Mouse (Mus musculus): ENCODE results near the gene Gm28048.
A peak's percentile ranks its signal among the peaks of the same experiment; 100 is the strongest.

Gm28048 gene

GRCm38 (mm10) chr11:22952668-22953067 is 29.2 kb downstream of the Gm28048 start:
- DNase-seq (ENCODE audit: low spot score in 2 of 2): no peak

GRCm38 (mm10) chr11:22950131-22950530 is 31.8 kb downstream of the Gm28048 start:
- no peak for DNase-seq (ENCODE audit: low spot score in 2 of 2)

- no peak for DNase-seq (ENCODE audit: low spot score in 2 of 2)
Measured at GRCm38 (mm10) chr11:22949101-22949500, 32.8 kb downstream of the Gm28048 start.

GRCm38 (mm10) chr11:22938983-22939382 is 42.9 kb downstream of the Gm28048 start:
- no peak for DNase-seq (ENCODE audit: low spot score in 2 of 2)

GRCm38 (mm10) chr11:22937716-22938316 is 44.1 kb downstream of the Gm28048 start:
- no peak for DNase-seq (ENCODE audit: low spot score in 2 of 2)

- peak; percentile 24 to 69 for DNase-seq (ENCODE audit: low spot score in 2 of 2)
Measured at GRCm38 (mm10) chr11:22936446-22937125, 45.3 kb downstream of the Gm28048 start.

GRCm38 (mm10) chr11:22932167-22932566 is 49.7 kb downstream of the Gm28048 start:
- DNase-seq (ENCODE audit: low spot score in 2 of 2): no peak

- no peak for DNase-seq (ENCODE audit: low spot score in 2 of 2)
Measured at GRCm38 (mm10) chr11:22931320-22931905, 50.5 kb downstream of the Gm28048 start.

- no peak for DNase-seq (ENCODE audit: low spot score in 2 of 2)
Measured at GRCm38 (mm10) chr11:22930129-22930528, 51.8 kb downstream of the Gm28048 start.

- DNase-seq (ENCODE audit: low spot score in 2 of 2): no peak
Measured at GRCm38 (mm10) chr11:22928586-22929169, 53.2 kb downstream of the Gm28048 start.

GRCm38 (mm10) chr11:22923606-22924005 is 58.3 kb downstream of the Gm28048 start:
- no peak for DNase-seq (ENCODE audit: low spot score in 2 of 2)

- DNase-seq (ENCODE audit: low spot score in 2 of 2): no peak
Measured at GRCm38 (mm10) chr11:22922546-22922945, 59.3 kb downstream of the Gm28048 start.

GRCm38 (mm10) chr11:22919336-22919735 is 62.6 kb downstream of the Gm28048 start:
- DNase-seq (ENCODE audit: low spot score in 2 of 2): no peak

- DNase-seq (ENCODE audit: low spot score in 2 of 2): no peak
Measured at GRCm38 (mm10) chr11:22917786-22918185, 64.1 kb downstream of the Gm28048 start.

- DNase-seq (ENCODE audit: low spot score in 2 of 2): no peak
Measured at GRCm38 (mm10) chr11:22913744-22914143, 68.1 kb downstream of the Gm28048 start.

- DNase-seq (ENCODE audit: low spot score in 2 of 2): no peak
Measured at GRCm38 (mm10) chr11:22911831-22912230, 70.1 kb downstream of the Gm28048 start.

GRCm38 (mm10) chr11:22906453-22906865 is 75.4 kb downstream of the Gm28048 start:
- DNase-seq (ENCODE audit: low spot score in 2 of 2): no peak

GRCm38 (mm10) chr11:22902923-22903322 is 79.0 kb downstream of the Gm28048 start:
- DNase-seq (ENCODE audit: low spot score in 2 of 2): no peak

GRCm38 (mm10) chr11:22900041-22900440 is 81.8 kb downstream of the Gm28048 start:
- no peak for DNase-seq (ENCODE audit: low spot score in 2 of 2)

- DNase-seq (ENCODE audit: low spot score in 2 of 2): no peak
Measured at GRCm38 (mm10) chr11:22897642-22898041, 84.2 kb downstream of the Gm28048 start.

GRCm38 (mm10) chr11:22897127-22897526 is 84.8 kb downstream of the Gm28048 start:
- DNase-seq (ENCODE audit: low spot score in 2 of 2): no peak

GRCm38 (mm10) chr11:22893075-22893474 is 88.8 kb downstream of the Gm28048 start:
- DNase-seq (ENCODE audit: low spot score in 2 of 2): no peak

- DNase-seq (ENCODE audit: low spot score in 2 of 2): no peak
Measured at GRCm38 (mm10) chr11:22892466-22892865, 89.4 kb downstream of the Gm28048 start.

All from left cerebral cortex, adult 9 months (tissue).